Comparison of ENCODE assay signal across 19 mouse cellular contexts in genomic region chrX:56701261-56701660, GRCm38 (mm10).
"Had no signal": no experiment of that assay in that cellular context is flagged by ENCODE, and none has a peak within 500 bp of the region (broad histone marks: within the 10 kb centered on the region; RNA-seq: fewer than 3 reads in every experiment).

No protein-coding gene starts in this region.

- H3K27me3 ChIP-seq: midbrain, embryonic 12.5 days; neural tube, embryonic 13.5 days; neural tube, embryonic 15.5 days had no signal

- H3K4me1 ChIP-seq: midbrain, embryonic 12.5 days; neural tube, embryonic 13.5 days; neural tube, embryonic 15.5 days had no signal

- DNase-seq: lung, adult 18-20 months; lung, embryonic 14.5 days; lung, postnatal 14 days; lung, postnatal 4 days; midbrain, embryonic 14.5 days; retina, postnatal 1 day; right cerebral cortex, adult 18-20 months; right cerebral cortex, postnatal 25 days; right cerebral cortex, postnatal 4 days; spleen, adult 18-20 months; thymus, adult 18-20 months; thymus, postnatal 14 days; thymus, postnatal 36 days had no signal

- H3K9ac ChIP-seq: lung, embryonic 14.5 days; midbrain, embryonic 12.5 days; neural tube, embryonic 13.5 days; neural tube, embryonic 15.5 days had no signal

- H3K36me3 ChIP-seq: midbrain, embryonic 10.5 days; midbrain, embryonic 12.5 days; neural tube, embryonic 13.5 days; neural tube, embryonic 15.5 days had no signal

- H3K27ac ChIP-seq: midbrain, embryonic 10.5 days; midbrain, embryonic 12.5 days; neural tube, embryonic 13.5 days; neural tube, embryonic 15.5 days had no signal

- H3K4me2 ChIP-seq: lung, embryonic 14.5 days; midbrain, embryonic 12.5 days; neural tube, embryonic 13.5 days; neural tube, embryonic 15.5 days had no signal

- H3K9me3 ChIP-seq: midbrain, embryonic 10.5 days; midbrain, embryonic 12.5 days; neural tube, embryonic 13.5 days; neural tube, embryonic 15.5 days had no signal

- H3K4me3 ChIP-seq: midbrain, embryonic 10.5 days; midbrain, embryonic 12.5 days; myocyte; neural tube, embryonic 13.5 days; neural tube, embryonic 15.5 days had no signal

- ATAC-seq: midbrain, embryonic 16.5 days had no signal
